Mouse (Mus musculus): ENCODE results near the gene A930033H14Rik.

- TF ChIP-seq CTCF (IDR thresholded peaks at IDR 0.05; ENCODE audit: control insufficient read depth, insufficient read depth, insufficient replicate concordance, low read depth, low read length) (no peak), POLR2A (IDR thresholded peaks at IDR 0.05; ENCODE audit: control insufficient read depth, low read depth, low read length) (no peak)
Measured at GRCm38 (mm10) chr10:69251254-69251653, 38.4 kb upstream of the A930033H14Rik start.
